Mouse (Mus musculus) olfactory bulb, adult 2 months (tissue): ENCODE measurements around the gene Pde3a. TPM values are rescaled to one million over a fixed set of nuclear protein-coding genes. Genes with fewer than 3 reads are reported as not detected.

Source experiments
- H3K27ac ChIP-seq: fragments of 200-500 bp; 2 replicates; pipeline ENCODE4 v1.5.1; 2012; ENCODE audit warnings: low read depth, low read length; ENCODE audit not compliant: insufficient read depth
- H3K4me1 ChIP-seq: fragments of 200-500 bp; 2 replicates; pipeline ENCODE4 v1.6.1; 2012; ENCODE audit warnings: low read length; ENCODE audit not compliant: control insufficient read depth, insufficient read depth
- H3K4me3 ChIP-seq: fragments of 200-500 bp; 2 replicates; pipeline ENCODE4 v1.5.1; 2012; ENCODE audit warnings: mild to moderate bottlenecking, low read depth, low read length, moderate library complexity; ENCODE audit not compliant: insufficient read depth
- CTCF ChIP-seq: fragments of 200-500 bp; IDR thresholded peaks from 2 replicates; pipeline ENCODE4 v1.5.1; 2012; ENCODE audit warnings: low read depth, mild to moderate bottlenecking, low read length, moderate library complexity; ENCODE audit not compliant: insufficient read depth
- POLR2A ChIP-seq: fragments of 200-500 bp; IDR thresholded peaks from 2 replicates; pipeline ENCODE4 v1.6.1; 2012; ENCODE audit warnings: mild to moderate bottlenecking, low read depth, low read length, moderate library complexity; ENCODE audit not compliant: insufficient read depth
- WGBS: fragments of 180-500 bp; shearing (Covaris S2); methylation state at CpG from one replicate; pipeline ENCODE4 v1.1.7; 2018; 5-methylcytosine and 5-hydroxymethylcytosine counted together
- polyA plus RNA-seq: library from polyadenylated mRNA; stranded (reverse); fragments of >200 nt; gene quantifications from 2 replicates; pipeline ENCODE4 v1.2.4, GENCODE M21; 2012; ENCODE audit warnings: low replicate concordance; ENCODE audit not compliant: missing spikeins, insufficient read depth, insufficient read length

Pde3a gene
- polyA plus RNA-seq, 1 experiment: not detected

GRCm38 (mm10) chr6:141281685-141282084, 32.6 kb downstream of the Pde3a start:
- no peak for TF ChIP-seq CTCF
- no peak for TF ChIP-seq POLR2A
- 77% methylated on average over 3 of the region's 3 CpGs for WGBS
- Histone ChIP-seq H3K4me3 (no peak overlapping the region), H3K4me1 (no peaks in the 10 kb centered on the region), H3K27ac (no peak overlapping the region)

GRCm38 (mm10) chr6:141282796-141283195, 33.7 kb downstream of the Pde3a start:
- H3K27ac ChIP-seq: no peak overlapping the region
- no peaks in the 10 kb centered on the region for H3K4me1 ChIP-seq
- H3K4me3 ChIP-seq: no peak overlapping the region
- WGBS: 69% methylated on average over 7 of the region's 7 CpGs
- no peak for TF ChIP-seq POLR2A
- TF ChIP-seq CTCF: no peak

- Histone ChIP-seq H3K27ac (no peak overlapping the region), H3K4me3 (no peak overlapping the region), H3K4me1 (no peaks in the 10 kb centered on the region)
- TF ChIP-seq POLR2A: no peak
- no peak for TF ChIP-seq CTCF
- 89% methylated on average over 2 of the region's 2 CpGs for WGBS
These were observed 42.1 kb downstream of the Pde3a start for GRCm38 (mm10) chr6:141291195-141291594.

- H3K4me1 ChIP-seq: no peaks in the 10 kb centered on the region
- TF ChIP-seq POLR2A (no peak), CTCF (no peak)
- no peak overlapping the region for H3K4me3 ChIP-seq
- no peak overlapping the region for H3K27ac ChIP-seq
- WGBS: 97% methylated on average over 10 of the region's 10 CpGs
These were observed 43.9 kb downstream of the Pde3a start for GRCm38 (mm10) chr6:141292826-141293459.

GRCm38 (mm10) chr6:141293460-141293853, 44.4 kb downstream of the Pde3a start:
- TF ChIP-seq POLR2A (no peak), CTCF (no peak)
- Histone ChIP-seq H3K27ac (no peak overlapping the region), H3K4me1 (no peaks in the 10 kb centered on the region), H3K4me3 (no peak overlapping the region)
- 78% methylated on average over 2 of the region's 2 CpGs for WGBS

GRCm38 (mm10) chr6:141295264-141295663, 46.2 kb downstream of the Pde3a start:
- no peak overlapping the region for H3K27ac ChIP-seq
- no peak overlapping the region for H3K4me3 ChIP-seq
- TF ChIP-seq CTCF (no peak), POLR2A (no peak)
- WGBS: 44% methylated on average over 3 of the region's 3 CpGs
- H3K4me1 ChIP-seq: no peaks in the 10 kb centered on the region

GRCm38 (mm10) chr6:141301750-141302748, 53.0 kb downstream of the Pde3a start:
- TF ChIP-seq CTCF: no peak
- no peak for TF ChIP-seq POLR2A
- 94% methylated on average over 14 of the region's 14 CpGs for WGBS
- no peak overlapping the region for H3K4me3 ChIP-seq
- H3K27ac ChIP-seq: no peak overlapping the region
- 0 out of 2 replicates have a peak, but pooled peaks cover 2% of the 10 kb centered on the region for H3K4me1 ChIP-seq

GRCm38 (mm10) chr6:141302842-141303241, 53.8 kb downstream of the Pde3a start:
- 74% methylated on average over 4 of the region's 4 CpGs for WGBS
- 0 out of 2 replicates have a peak, but pooled peaks cover 2% of the 10 kb centered on the region for H3K4me1 ChIP-seq
- no peak overlapping the region for H3K4me3 ChIP-seq
- H3K27ac ChIP-seq: no peak overlapping the region
- no peak for TF ChIP-seq POLR2A
- no peak for TF ChIP-seq CTCF

- H3K4me3 ChIP-seq: no peak overlapping the region
- 0 out of 2 replicates have a peak, but pooled peaks cover 2% of the 10 kb centered on the region for H3K4me1 ChIP-seq
- TF ChIP-seq POLR2A: no peak
- no peak for TF ChIP-seq CTCF
- H3K27ac ChIP-seq: no peak overlapping the region
- WGBS: 94% methylated on average over 1 of the region's 1 CpGs
These were observed 58.3 kb downstream of the Pde3a start for GRCm38 (mm10) chr6:141307326-141307725.
